Mouse (Mus musculus): ENCODE measurements around the gene Mettl14.
"Not testable (repeated sequence)": the region's sequence is repeated elsewhere in the genome, so short reads cannot be mapped to it uniquely, and the experiment has no call there.

Mettl14 gene

GRCm38 (mm10) chr3:123385486-123386156 is at the start of gene Mettl14:
TSS of gene Mettl14 (minus strand) at chr3:123386108.
- peak; percentile 96 to 97 for DNase-seq (ENCODE audit: low spot score in 2 of 2)

- no peak for DNase-seq (ENCODE audit: low spot score in 2 of 2)
These were observed 47.5 kb upstream of the Mettl14 start for GRCm38 (mm10) chr3:123433362-123433761.

- DNase-seq (ENCODE audit: low spot score in 2 of 2) = no peak
These were observed 46.2 kb upstream of the Mettl14 start for GRCm38 (mm10) chr3:123431951-123432674.

- no peak for DNase-seq (ENCODE audit: low spot score in 2 of 2)
These were observed 43.9 kb upstream of the Mettl14 start for GRCm38 (mm10) chr3:123429597-123430458.

- DNase-seq (ENCODE audit: low spot score in 2 of 2) = no peak
These were observed 42.1 kb upstream of the Mettl14 start for GRCm38 (mm10) chr3:123428005-123428404.

- peak; percentile 15 to 50 for DNase-seq (ENCODE audit: low spot score in 2 of 2)
These were observed 39.7 kb upstream of the Mettl14 start for GRCm38 (mm10) chr3:123425647-123426046.

- DNase-seq (ENCODE audit: low spot score in 2 of 2) = no peak
These were observed 27.3 kb upstream of the Mettl14 start for GRCm38 (mm10) chr3:123413173-123413572.

GRCm38 (mm10) chr3:123411821-123412578 is 26.1 kb upstream of the Mettl14 start:
- no peak for DNase-seq (ENCODE audit: low spot score in 2 of 2)

GRCm38 (mm10) chr3:123404945-123405344 is 19.0 kb upstream of the Mettl14 start:
- DNase-seq (ENCODE audit: low spot score in 2 of 2) = no peak

GRCm38 (mm10) chr3:123397562-123398481 is 11.9 kb upstream of the Mettl14 start:
- no peak for DNase-seq (ENCODE audit: low spot score in 2 of 2)

- DNase-seq (ENCODE audit: low spot score in 2 of 2) = no peak
These were observed 9.7 kb upstream of the Mettl14 start for GRCm38 (mm10) chr3:123395611-123396010.

- DNase-seq (ENCODE audit: low spot score in 2 of 2) = peak in 1 of 2 experiments; percentile 19
These were observed 5.3 kb upstream of the Mettl14 start for GRCm38 (mm10) chr3:123391180-123391579.

- not testable (repeated sequence) for DNase-seq (ENCODE audit: low spot score in 2 of 2)
These were observed 361 bp upstream of the Mettl14 start for GRCm38 (mm10) chr3:123386157-123386780.

- no peak for DNase-seq (ENCODE audit: low spot score in 2 of 2)
These were observed 806 bp downstream of the Mettl14 start for GRCm38 (mm10) chr3:123385118-123385485.

GRCm38 (mm10) chr3:123384435-123384834 is 1.5 kb downstream of the Mettl14 start:
- DNase-seq (ENCODE audit: low spot score in 2 of 2) = no peak

- DNase-seq (ENCODE audit: low spot score in 2 of 2) = no peak
These were observed 9.3 kb downstream of the Mettl14 start for GRCm38 (mm10) chr3:123376562-123376961.

- DNase-seq (ENCODE audit: low spot score in 2 of 2) = peak; percentile 51 to 72
These were observed 14.0 kb downstream of the Mettl14 start for GRCm38 (mm10) chr3:123371766-123372535.

- no peak for DNase-seq (ENCODE audit: low spot score in 2 of 2)
These were observed 15.0 kb downstream of the Mettl14 start for GRCm38 (mm10) chr3:123370927-123371326.

GRCm38 (mm10) chr3:123369161-123369560 is 16.7 kb downstream of the Mettl14 start:
- DNase-seq (ENCODE audit: low spot score in 2 of 2) = no peak
